ENCODE assay signal across 11 mouse cellular contexts in the genomic region with DNA sequence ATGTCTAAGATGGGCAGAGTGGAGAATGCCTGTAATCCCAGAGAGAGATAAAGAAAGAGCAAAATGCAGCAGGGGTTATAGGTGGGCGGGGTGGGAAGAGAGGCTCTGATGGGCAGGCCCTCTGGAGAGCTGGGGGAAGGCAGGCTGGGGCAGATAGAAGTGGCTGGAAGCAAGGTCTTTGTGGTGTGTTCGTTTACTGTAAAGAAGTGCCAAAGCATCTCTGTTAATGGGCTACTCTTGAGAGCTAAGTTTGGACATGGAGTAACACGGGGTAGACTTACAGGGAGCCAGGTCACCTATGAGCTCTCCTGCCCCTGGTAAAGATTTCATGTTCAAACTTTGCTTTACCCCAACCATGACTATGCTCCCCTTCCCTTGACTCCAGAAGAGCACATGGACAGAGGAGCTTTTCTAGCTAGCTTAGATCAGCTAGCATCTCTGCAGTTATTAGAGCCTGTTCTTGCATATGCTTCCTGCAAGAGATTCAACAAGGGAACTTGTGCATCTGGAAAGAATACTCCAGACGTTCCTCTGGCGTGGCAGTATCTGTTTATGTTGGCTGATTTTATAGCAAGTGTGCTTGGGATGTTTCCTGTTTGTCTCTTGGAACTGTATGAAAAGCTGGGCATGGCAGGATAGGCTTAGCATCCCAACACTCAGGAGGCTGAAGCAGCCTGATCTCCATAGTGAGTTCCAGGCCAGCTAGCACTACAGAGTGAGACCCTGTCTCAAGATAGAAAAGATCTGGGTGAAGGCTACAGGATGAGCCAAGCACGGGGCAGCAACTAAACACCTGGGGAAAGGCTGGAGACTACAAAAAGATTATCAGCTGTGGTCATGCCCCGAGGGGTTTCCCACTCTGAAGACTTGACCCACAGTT.
DNase-seq lines count a peak whose midpoint lies in the region; ATAC-seq and TF ChIP-seq lines count a peak whose summit lies in the region.
"Had no signal": no experiment of that assay in that cellular context is flagged by ENCODE, and none has a peak within 500 bp of the region (broad histone marks: within the 10 kb centered on the region; RNA-seq: fewer than 3 reads in every experiment).

No protein-coding gene starts in this region.

- ATAC-seq in kidney, embryonic 16.5 days (ENCODE audit: low FRiP score, low TSS enrichment) = no peak
- no peak for ATAC-seq in heart, postnatal 0 days (ENCODE audit: insufficient read depth, low read depth)
- ATAC-seq: forebrain, embryonic 15.5 days had no signal

- peaks cover 76% of the 10 kb centered on the region for H3K4me1 ChIP-seq in kidney, embryonic 16.5 days (ENCODE audit: insufficient read depth, low read length)
- H3K4me1 ChIP-seq in embryonic facial prominence, embryonic 10.5 days = peaks cover 68% of the 10 kb centered on the region
- H3K4me1 ChIP-seq in heart, postnatal 0 days (ENCODE audit: control insufficient read depth, insufficient read depth) = peaks cover 66% of the 10 kb centered on the region

- no peaks in the 10 kb centered on the region for H3K36me3 ChIP-seq in kidney, embryonic 16.5 days (ENCODE audit: insufficient read depth, low read length)
- no peaks in the 10 kb centered on the region for H3K36me3 ChIP-seq in embryonic facial prominence, embryonic 10.5 days (replicated peaks)
- no peaks in the 10 kb centered on the region for H3K36me3 ChIP-seq in heart, postnatal 0 days (replicated peaks; ENCODE audit: control insufficient read depth, insufficient read depth, low read length)
- H3K36me3 ChIP-seq: forebrain, embryonic 15.5 days; limb, embryonic 12.5 days; midbrain, embryonic 12.5 days had no signal

- no peaks in the 10 kb centered on the region for H3K9me3 ChIP-seq in kidney, embryonic 16.5 days (ENCODE audit: low read length)
- H3K9me3 ChIP-seq in embryonic facial prominence, embryonic 10.5 days = no peaks in the 10 kb centered on the region
- no peaks in the 10 kb centered on the region for H3K9me3 ChIP-seq in heart, postnatal 0 days (replicated peaks; ENCODE audit: control insufficient read depth, low read length)
- H3K9me3 ChIP-seq: forebrain, embryonic 15.5 days; limb, embryonic 12.5 days; midbrain, embryonic 12.5 days had no signal

- no peaks in the 10 kb centered on the region for H3K27me3 ChIP-seq in kidney, embryonic 16.5 days (ENCODE audit: insufficient read depth, low read length)
- peaks cover 10% of the 10 kb centered on the region; the same call in 1 of the 2 replicates for H3K27me3 ChIP-seq in embryonic facial prominence, embryonic 10.5 days (replicated peaks; ENCODE audit: low read depth, poor library complexity, severe bottlenecking)
- H3K27me3 ChIP-seq in heart, postnatal 0 days (ENCODE audit: control insufficient read depth, insufficient read depth, low read length) = no peaks in the 10 kb centered on the region
- H3K27me3 ChIP-seq: forebrain, embryonic 15.5 days had no signal

- WGBS in kidney, embryonic 16.5 days = 56% methylated on average over 7 of the region's 7 CpGs
- WGBS in embryonic facial prominence, embryonic 10.5 days = 71% methylated on average over 7 of the region's 7 CpGs
- WGBS in heart, postnatal 0 days = 38% methylated on average over 7 of the region's 7 CpGs

- H3K27ac ChIP-seq in kidney, embryonic 16.5 days (ENCODE audit: low read length) = peak overlapping the region; percentile 98
- peak overlapping the region; percentile 30; the same call in 1 of the 2 replicates for H3K27ac ChIP-seq in embryonic facial prominence, embryonic 10.5 days (replicated peaks)
- H3K27ac ChIP-seq in heart, postnatal 0 days (ENCODE audit: low read depth) = peak overlapping the region; percentile 99
- H3K27ac ChIP-seq: forebrain, embryonic 15.5 days; midbrain, embryonic 12.5 days had no signal

- H3K4me2 ChIP-seq in kidney, embryonic 16.5 days (replicated peaks; ENCODE audit: low read depth, low read length) = no peak overlapping the region
- no peak overlapping the region for H3K4me2 ChIP-seq in heart, postnatal 0 days (ENCODE audit: low read depth, low read length)
- H3K4me2 ChIP-seq: forebrain, embryonic 15.5 days; limb, embryonic 12.5 days; midbrain, embryonic 12.5 days had no signal

- TF ChIP-seq CTCF in heart, postnatal 0 days (IDR thresholded peaks at IDR 0.05; ENCODE audit: low read depth) = no peak

- no peak for TF ChIP-seq EP300 in heart, postnatal 0 days (IDR thresholded peaks at IDR 0.05; ENCODE audit: low read depth)

- no peak overlapping the region for H3K4me3 ChIP-seq in kidney, embryonic 16.5 days (ENCODE audit: low read length)
- H3K4me3 ChIP-seq in embryonic facial prominence, embryonic 10.5 days = no peak overlapping the region
- no peak overlapping the region for H3K4me3 ChIP-seq in heart, postnatal 0 days (ENCODE audit: low read depth, low read length)
- H3K4me3 ChIP-seq: forebrain, embryonic 15.5 days; limb, embryonic 12.5 days; midbrain, embryonic 12.5 days had no signal

- H3K9ac ChIP-seq in kidney, embryonic 16.5 days (replicated peaks; ENCODE audit: low read length) = no peak overlapping the region
- H3K9ac ChIP-seq in heart, postnatal 0 days (replicated peaks; ENCODE audit: low read depth, low read length) = no peak overlapping the region
- H3K9ac ChIP-seq: forebrain, embryonic 15.5 days; limb, embryonic 12.5 days; midbrain, embryonic 12.5 days had no signal

- no peak for DNase-seq in kidney, postnatal 25 days
- DNase-seq in MN1 (ENCODE audit: low spot score) = peak; percentile 26
- no peak for DNase-seq in embryonic facial prominence, embryonic 10.5 days (ENCODE audit: low spot score)
- DNase-seq in heart, postnatal 0 days (ENCODE audit: low spot score) = no peak
- DNase-seq in right cerebral cortex, postnatal 14 days = no peak
- DNase-seq in cerebellum, postnatal 4 days (ENCODE audit: low spot score in 2 of 2) = no peak
- DNase-seq: thymus, postnatal 25 days had no signal

Comparison
In these comparisons a context has a peak if more than half of its experiments do, and no peak if none do; other contexts are left out.
1. H3K27ac ChIP-seq: peak in every context shown above with its lines; median percentile 99 in heart, postnatal 0 days; 98 in kidney, embryonic 16.5 days; 30 in embryonic facial prominence, embryonic 10.5 days.